23 mouse cellular contexts compared by ENCODE assay signal in the genomic region with DNA sequence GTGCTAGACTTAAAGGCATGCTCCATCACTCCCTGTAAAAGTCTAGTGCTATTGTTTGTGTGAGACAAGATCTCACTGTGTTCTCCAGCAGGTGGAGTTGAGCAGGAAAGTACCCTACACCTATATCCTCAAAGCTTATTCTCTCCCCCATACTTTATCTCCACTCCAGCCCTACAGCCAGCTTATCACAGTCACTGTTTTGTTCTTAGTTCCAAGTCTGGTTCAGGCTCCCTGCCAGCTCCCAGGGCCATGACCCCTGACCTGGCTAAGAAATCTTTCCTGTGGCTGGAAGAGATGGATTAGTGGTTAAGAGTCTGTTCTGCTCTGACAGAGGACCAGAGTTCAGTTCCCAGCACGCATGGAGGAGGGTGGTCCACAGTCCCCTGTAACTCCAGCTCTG. TPM values are rescaled to one million over a fixed set of nuclear protein-coding genes. Genes with fewer than 3 reads are reported as not detected.
DNase-seq lines count a peak whose midpoint lies in the region; ATAC-seq and TF ChIP-seq lines count a peak whose summit lies in the region.
"Had no signal": no experiment of that assay in that cellular context is flagged by ENCODE, and none has a peak within 500 bp of the region (broad histone marks: within the 10 kb centered on the region; RNA-seq: fewer than 3 reads in every experiment).

No protein-coding gene starts in this region.

- TF ChIP-seq EP300 in CH12.LX (IDR thresholded peaks at IDR 0.05; ENCODE audit: low read length): no peak

- in situ Hi-C loops in CH12.LX (cut with MboI; ENCODE audit: low pct_ligation_motif_present, low pct_unique_long_range_greater_than_20kb, low sequenced_read_pairs): no loop called here

- no peak for ATAC-seq in kidney, postnatal 0 days (replicated peaks; ENCODE audit: low FRiP score, low read depth)
- ATAC-seq: CD4-positive, CD25-positive, alpha-beta regulatory T cell, adult 4 months had no signal

- no peaks in the 10 kb centered on the region for H3K79me2 ChIP-seq in CH12.LX (replicated peaks; ENCODE audit: control insufficient read depth, extremely low read depth, insufficient read depth, poor library complexity, severe bottlenecking)

- no peaks in the 10 kb centered on the region for H3K9me3 ChIP-seq in kidney, postnatal 0 days (replicated peaks; ENCODE audit: low read length)
- H3K9me3 ChIP-seq in CH12.LX (replicated peaks; ENCODE audit: low read length): peaks cover 3% of the 10 kb centered on the region
- H3K9me3 ChIP-seq: forebrain, embryonic 10.5 days; G1E; heart, embryonic 13.5 days; hindbrain, embryonic 15.5 days; liver, embryonic 13.5 days had no signal

- no peaks in the 10 kb centered on the region for H3K36me3 ChIP-seq in kidney, postnatal 0 days (ENCODE audit: insufficient read depth, low read length)
- H3K36me3 ChIP-seq in CH12.LX (replicated peaks in 1 of 2; ENCODE audit: control insufficient read depth in 1 of 2, insufficient read depth in 1 of 2, low read length in 1 of 2): no peaks in the 10 kb centered on the region
- no peaks in the 10 kb centered on the region for H3K36me3 ChIP-seq in thymus, adult 2 months (ENCODE audit: control insufficient read depth, insufficient read depth, low read length)
- H3K36me3 ChIP-seq: forebrain, embryonic 10.5 days; G1E; heart, embryonic 13.5 days; hindbrain, embryonic 15.5 days; liver, embryonic 13.5 days had no signal

- no peak overlapping the region for H3K27ac ChIP-seq in kidney, postnatal 0 days
- H3K27ac ChIP-seq in CH12.LX (ENCODE audit: insufficient read depth, low read depth): no peak overlapping the region
- no peak overlapping the region for H3K27ac ChIP-seq in thymus, adult 2 months (ENCODE audit: control insufficient read depth, insufficient read depth, low read length)
- H3K27ac ChIP-seq: forebrain, embryonic 10.5 days; gastrocnemius, adult 2 months; heart, embryonic 13.5 days; hindbrain, embryonic 15.5 days; liver, embryonic 13.5 days had no signal

- no peak overlapping the region for H3K4me2 ChIP-seq in kidney, postnatal 0 days (ENCODE audit: low read length)
- no peak overlapping the region for H3K4me2 ChIP-seq in CH12.LX (ENCODE audit: insufficient read depth, low read depth, poor library complexity, severe bottlenecking)
- H3K4me2 ChIP-seq: heart, embryonic 13.5 days; hindbrain, embryonic 15.5 days; liver, embryonic 13.5 days; lung, embryonic 14.5 days had no signal

- H3K9ac ChIP-seq in kidney, postnatal 0 days (ENCODE audit: low read depth, low read length): no peak overlapping the region
- no peak overlapping the region for H3K9ac ChIP-seq in CH12.LX (ENCODE audit: insufficient read depth, low read depth)
- H3K9ac ChIP-seq: heart, embryonic 13.5 days; hindbrain, embryonic 15.5 days; liver, embryonic 13.5 days; lung, embryonic 14.5 days had no signal

- TF ChIP-seq POLR2A in CH12.LX (IDR thresholded peaks at IDR 0.05; ENCODE audit: low read depth, low read length): no peak
- no peak for TF ChIP-seq POLR2A in thymus, adult 2 months (IDR thresholded peaks at IDR 0.05; ENCODE audit: control insufficient read depth, extremely low read depth, insufficient read depth, low read length, poor library complexity)

- TF ChIP-seq CTCF in kidney, postnatal 0 days (IDR thresholded peaks at IDR 0.05; ENCODE audit: low read depth): 0 out of 2 replicates have a peak, but pooled peaks have one; percentile 9
- peak in 1 of 2 experiments; percentile 43; a peak in 2 of 4 replicates for TF ChIP-seq CTCF in CH12.LX (conservative IDR thresholded peaks at IDR 0.05 in 1 of 2, IDR thresholded peaks at IDR 0.05 in 1 of 2; ENCODE audit: low read depth in 2 of 2, low read length in 2 of 2)
- TF ChIP-seq CTCF in thymus, adult 2 months (IDR thresholded peaks at IDR 0.05; ENCODE audit: borderline replicate concordance, control insufficient read depth, extremely low read depth, insufficient read depth, low read length, poor library complexity): no peak

- WGBS in kidney, postnatal 0 days: 94% methylated on average over 1 of the region's 1 CpGs
- 82% methylated on average over 1 of the region's 1 CpGs for WGBS in thymus, adult 2 months

- dilution Hi-C loops in CH12.LX (cut with MboI; ENCODE audit: extremely low pct_ligation_motif_present, extremely low pct_unique_long_range_greater_than_20kb, low sequenced_read_pairs): no loop called here

- H3K4me3 ChIP-seq in kidney, postnatal 0 days (replicated peaks; ENCODE audit: low read depth, low read length): no peak overlapping the region
- no peak overlapping the region for H3K4me3 ChIP-seq in CH12.LX (replicated peaks in 1 of 3; ENCODE audit: low read depth in 2 of 3, low read length in 2 of 3, poor library complexity in 1 of 3)
- no peak overlapping the region for H3K4me3 ChIP-seq in thymus, adult 2 months (ENCODE audit: control insufficient read depth, insufficient read depth, low read length)
- H3K4me3 ChIP-seq: forebrain, embryonic 10.5 days; gastrocnemius, adult 2 months; heart, embryonic 13.5 days; hindbrain, embryonic 15.5 days; liver, embryonic 13.5 days had no signal

- DNase-seq in kidney, postnatal 0 days (ENCODE audit: low spot score): no peak
- DNase-seq in kidney, postnatal 14 days: no peak
- DNase-seq in CH12.LX (ENCODE audit: extremely low read depth): no peak
- DNase-seq in Muller cell, postnatal 12 days (ENCODE audit: inconsistent ontology term): peak; percentile 39
- peak; percentile 78 for DNase-seq in adrenal gland, postnatal 25 days
- no peak for DNase-seq in thymus, adult 2 months
- no peak for DNase-seq in layer of hippocampus, adult 8-10 months (ENCODE audit: low spot score in 2 of 2)
- no peak for DNase-seq in left cerebral cortex, adult 11 months (ENCODE audit: low spot score)
- DNase-seq: cerebellum, postnatal 25 days; gastrocnemius, adult 2 months; heart, postnatal 36 days; kidney, adult 11 months; kidney, postnatal 4 days; liver, embryonic 13.5 days; lung, embryonic 14.5 days; lung, postnatal 36 days; thymus, postnatal 4 days had no signal

- H3K27me3 ChIP-seq in kidney, postnatal 0 days (ENCODE audit: insufficient read depth, low read length): peaks cover 3% of the 10 kb centered on the region; the same call in 1 of the 2 replicates
- H3K27me3 ChIP-seq in CH12.LX (replicated peaks): no peaks in the 10 kb centered on the region
- peaks cover under 1% of the 10 kb centered on the region for H3K27me3 ChIP-seq in thymus, adult 2 months (ENCODE audit: control insufficient read depth, insufficient read depth, low read length)

- H3K4me1 ChIP-seq in kidney, postnatal 0 days (replicated peaks; ENCODE audit: insufficient read depth, low read length): peaks cover 2% of the 10 kb centered on the region
- peaks cover 15 to 49% of the 10 kb centered on the region in 2 experiments for H3K4me1 ChIP-seq in CH12.LX (ENCODE audit: control insufficient read depth in 1 of 2, insufficient read depth in 2 of 2)
- H3K4me1 ChIP-seq in thymus, adult 2 months (replicated peaks; ENCODE audit: control insufficient read depth, insufficient read depth, low read length): peaks cover 33% of the 10 kb centered on the region
- H3K4me1 ChIP-seq: liver, embryonic 13.5 days had no signal

- no peak; the same call in 1 of the 2 replicates for TF ChIP-seq RAD21 in CH12.LX (IDR thresholded peaks at IDR 0.05; ENCODE audit: low read depth, low read length)

TF ChIP-seq in CH12.LX, 34 proteins besides CTCF, POLR2A, EP300 and RAD21:
- TF ChIP-seq CHD2 (IDR thresholded peaks at IDR 0.05; ENCODE audit: low read length) (no peak), SMC3 (IDR thresholded peaks at IDR 0.05; ENCODE audit: low read depth, low read length) (peak; percentile 35)

RNA-seq across cellular contexts. Expression of a gene that starts 6.8 kb away (rescaled TPM):
- 1.6 and 2.0 TPM in 2 replicates for polyA plus RNA-seq in kidney, postnatal 0 days (2015; fragmentation: Nextera tagmentation; extraction: Ambion mirVana)
- total RNA-seq in CH12.LX (2012; rRNA removed): not detected in 2 replicates
- total RNA-seq in CH12.LX (2014; rRNA removed): not detected in 2 replicates
- 0.07 and 0.11 TPM in 2 replicates for polyA plus RNA-seq in CH12.LX (2012; ENCODE audit: insufficient read length, low read depth)
- total RNA-seq in adrenal gland, postnatal 25 days (2021): 1.9 and 2.2 TPM in 2 replicates
- polyA plus RNA-seq in thymus, adult 2 months (2012; rRNA removed): 0.50 and 0.55 TPM in 2 replicates
- 10 to 100 TPM; 47.7 to 56.4 (median 52.4) TPM for total RNA-seq in layer of hippocampus, adult 8-10 months (2022)
- total RNA-seq: granulocyte monocyte progenitor cell, adult 5-6 weeks had no signal
- polyA plus RNA-seq: CD4-positive, CD25-positive, alpha-beta regulatory T cell, adult 4 months; G1E had no signal

RNA-seq across cellular contexts. Expression of a gene that starts 20.0 kb away (rescaled TPM):
- polyA plus RNA-seq in kidney, postnatal 0 days (2015; fragmentation: Nextera tagmentation; extraction: Ambion mirVana): 1,072 and 1,182 TPM in 2 replicates
- 5,182 and 5,259 TPM in 2 replicates for total RNA-seq in CH12.LX (2012; rRNA removed)
- 3,446 and 3,465 TPM in 2 replicates for total RNA-seq in CH12.LX (2014; rRNA removed)
- polyA plus RNA-seq in CH12.LX (2012; ENCODE audit: insufficient read length, low read depth): 2,949 and 3,228 TPM in 2 replicates
- 1,136 and 1,344 TPM in 2 replicates for total RNA-seq in adrenal gland, postnatal 25 days (2021)
- 1,012 and 1,033 TPM in 2 replicates for polyA plus RNA-seq in thymus, adult 2 months (2012; rRNA removed)
- total RNA-seq in layer of hippocampus, adult 8-10 months (2022): 100 to 1,000 TPM; 520 to 711 (median 600) TPM

RNA-seq across cellular contexts. Expression of a gene that starts 23.6 kb away (rescaled TPM):
- 8.8 and 9.0 TPM in 2 replicates for polyA plus RNA-seq in kidney, postnatal 0 days (2015; fragmentation: Nextera tagmentation; extraction: Ambion mirVana)
- total RNA-seq in CH12.LX (2012; rRNA removed): 0.46 and 0.55 TPM in 2 replicates
- 0.12 TPM in 1 of 2 replicates, not detected in the other for total RNA-seq in CH12.LX (2014; rRNA removed)
- 0.36 and 0.59 TPM in 2 replicates for polyA plus RNA-seq in CH12.LX (2012; ENCODE audit: insufficient read length, low read depth)
- 7.4 and 10.4 TPM in 2 replicates for total RNA-seq in adrenal gland, postnatal 25 days (2021)
- 27.1 and 32.9 TPM in 2 replicates for polyA plus RNA-seq in thymus, adult 2 months (2012; rRNA removed)
- 100 to 1,000 TPM; 123 to 145 (median 134) TPM for total RNA-seq in layer of hippocampus, adult 8-10 months (2022)

RNA-seq across cellular contexts. Expression of a gene that starts 50.5 kb away (rescaled TPM):
- polyA plus RNA-seq in kidney, postnatal 0 days (2015; fragmentation: Nextera tagmentation; extraction: Ambion mirVana): 2.0 and 3.1 TPM in 2 replicates
- total RNA-seq in CH12.LX (2012; rRNA removed) (28.2 and 28.5 TPM in 2 replicates), CH12.LX (2014; rRNA removed) (32.2 and 33.1 TPM in 2 replicates)
- polyA plus RNA-seq in CH12.LX (2012; ENCODE audit: insufficient read length, low read depth): 36.1 and 45.5 TPM in 2 replicates
- 0.79 TPM in 1 of 2 replicates, not detected in the other for total RNA-seq in adrenal gland, postnatal 25 days (2021)
- 181 and 217 TPM in 2 replicates for polyA plus RNA-seq in thymus, adult 2 months (2012; rRNA removed)
- total RNA-seq in layer of hippocampus, adult 8-10 months (2022): 1 to 10 TPM in 3 of 4 experiments, under 1 TPM in 1; 0.59 to 1.5 (median 1.3) TPM
- polyA plus RNA-seq: G1E had no signal

Comparison
In these comparisons a context has a peak if more than half of its experiments do, and no peak if none do; other contexts are left out.
1. DNase-seq: peak in Muller cell, postnatal 12 days (single experiment) and adrenal gland, postnatal 25 days (single experiment); none in kidney, postnatal 0 days (single experiment), kidney, postnatal 14 days (single experiment), CH12.LX (single experiment), thymus, adult 2 months (single experiment), layer of hippocampus, adult 8-10 months (0 of 2) and left cerebral cortex, adult 11 months (single experiment).
2. RNA of a gene that starts 6.8 kb away (total RNA-seq): 47.7 to 56.4 TPM in layer of hippocampus, adult 8-10 months; 1.9 to 2.2 TPM in adrenal gland, postnatal 25 days and not detected in CH12.LX; every median in the first group is over 10 times any median in the second.
3. RNA of a gene that starts 23.6 kb away (total RNA-seq): 123 to 145 TPM in layer of hippocampus, adult 8-10 months; 7.4 to 10.4 TPM in adrenal gland, postnatal 25 days and 0.12 to 0.55 TPM in CH12.LX; every median in the first group is over 10 times any median in the second.